Mouse (Mus musculus) bone marrow macrophage, adult 2 months (primary cell): ENCODE results near the gene Foxo1.

Experiments
- CTCF ChIP-seq: IDR thresholded peaks from 2 replicates; pipeline ENCODE4 v1.5.1; 2012; ENCODE audit warnings: low read depth, mild to moderate bottlenecking, low read length, moderate library complexity
- POLR2A ChIP-seq: IDR thresholded peaks from 2 replicates; pipeline ENCODE4 v1.6.1; 2012; ENCODE audit warnings: mild to moderate bottlenecking, low read depth, low read length, borderline replicate concordance

- TF ChIP-seq CTCF (no peak), POLR2A (no peak)
These were observed 27.1 kb upstream of the Foxo1 start for GRCm38 (mm10) chr3:52241062-52241461.
